Mouse (Mus musculus) liver, postnatal 0 days (tissue): ENCODE results near the gene Rpl28. TPM values are rescaled to one million over a fixed set of nuclear protein-coding genes. Genes with fewer than 3 reads are reported as not detected.
A peak's percentile ranks its signal among the peaks of the same experiment; 100 is the strongest.

Source experiments
- ATAC-seq: fragments of 200-750 bp; cut with Nextera tagmentation; 2 replicates; pipeline ENCODE4 v1.8.0; 2017; ENCODE audit warnings: mild to moderate bottlenecking, moderate library complexity
- DNase-seq: peaks from one replicate; pipeline ENCODE4 v3.0.0-alpha.2; 2016
- H3K27ac ChIP-seq: fragments of 300-500 bp; sonication (generic); 2 replicates; pipeline ENCODE4 v1.5.1; 2014; ENCODE audit warnings: antibody characterized with exemption, moderate library complexity, mild to moderate bottlenecking, low read depth
- H3K27me3 ChIP-seq: fragments of 300-500 bp; sonication (generic); 2 replicates; pipeline ENCODE4 v1.6.1; 2014; ENCODE audit warnings: low read length, control low read depth, mixed read lengths; ENCODE audit not compliant: insufficient read depth
- H3K36me3 ChIP-seq: fragments of 300-500 bp; sonication (generic); replicated peaks from 2 replicates; pipeline ENCODE4 v1.6.1; 2014; ENCODE audit warnings: mild to moderate bottlenecking, control low read depth, low read length, moderate library complexity, mixed read lengths; ENCODE audit not compliant: insufficient read depth
- H3K4me1 ChIP-seq: fragments of 300-500 bp; sonication (generic); 2 replicates; pipeline ENCODE4 v1.6.1; 2014; ENCODE audit warnings: antibody characterized with exemption, mild to moderate bottlenecking, control low read depth; ENCODE audit not compliant: insufficient read depth
- H3K4me2 ChIP-seq: fragments of 300-500 bp; sonication (generic); 2 replicates; pipeline ENCODE4 v1.6.1; 2014; ENCODE audit warnings: low read depth, mild to moderate bottlenecking, low read length, moderate library complexity, mixed read lengths
- H3K4me3 ChIP-seq: fragments of 300-500 bp; sonication (generic); 2 replicates; pipeline ENCODE4 v1.5.1; 2014; ENCODE audit warnings: low read depth, low read length
- H3K9ac ChIP-seq: fragments of 300-500 bp; sonication (generic); replicated peaks from 2 replicates; pipeline ENCODE4 v1.6.1; 2014; ENCODE audit warnings: mild to moderate bottlenecking, moderate library complexity
- H3K9me3 ChIP-seq: fragments of 300-500 bp; sonication (generic); 2 replicates; pipeline ENCODE4 v1.6.1; 2016; ENCODE audit warnings: mild to moderate bottlenecking, control low read depth, low read length, mixed read lengths
- CTCF ChIP-seq: sonication (generic); IDR thresholded peaks from 2 replicates; pipeline ENCODE4 v1.5.1; 2016; ENCODE audit warnings: antibody characterized with exemption, low read depth
- EP300 ChIP-seq: IDR thresholded peaks from 2 replicates; pipeline ENCODE4 v1.6.1; 2016; ENCODE audit warnings: antibody characterized with exemption, low read depth, mild to moderate bottlenecking
- WGBS: fragments of 180-500 bp; shearing (Covaris S2); extraction: QIAGEN DNeasy Blood & Tissue Kit; methylation state at CpG from one replicate; pipeline ENCODE4 v1.1.7; 2014; ENCODE audit not compliant: insufficient replicate concordance; 5-methylcytosine and 5-hydroxymethylcytosine counted together
- polyA plus RNA-seq: library from polyadenylated mRNA; unstranded; fragments of >200 nt; fragmentation: Nextera tagmentation; extraction: Ambion mirVana; gene quantifications from 2 replicates; pipeline ENCODE4 v1.2.1, GENCODE M21; 2015

Rpl28 gene
- polyA plus RNA-seq = 280 and 288 TPM in 2 replicates

- WGBS = under 1% methylated on average over 53 of the region's 54 CpGs
- Histone ChIP-seq H3K27me3 (no peaks in the 10 kb centered on the region), H3K36me3 (peaks cover 36% of the 10 kb centered on the region)
Measured at GRCm38 (mm10) chr7:4792278-4793212, at the start of gene Rpl28. Rpl28 (plus strand) TSS chr7:4792874.

GRCm38 (mm10) chr7:4743354-4743753 lies 49.3 kb upstream of the Rpl28 start:
- peak overlapping the region; percentile 96 for H3K4me3 ChIP-seq
- ATAC-seq (no peak), DNase-seq (peak; percentile 51)
- H3K27ac ChIP-seq = peak overlapping the region; percentile 94
- peaks cover 71% of the 10 kb centered on the region for H3K4me1 ChIP-seq
- no peaks in the 10 kb centered on the region for H3K27me3 ChIP-seq
- TF ChIP-seq CTCF = no peak
- TF ChIP-seq EP300 = peak; percentile 93
- no peaks in the 10 kb centered on the region for H3K9me3 ChIP-seq
- peak overlapping the region; percentile 89 for H3K9ac ChIP-seq
- H3K4me2 ChIP-seq = peak overlapping the region; percentile 96
- WGBS = 37% methylated on average over 2 of the region's 2 CpGs
- peaks cover 46% of the 10 kb centered on the region for H3K36me3 ChIP-seq

More at GRCm38 (mm10) chr7:4792278-4793212, at the start of gene Rpl28:
- DNase-seq (peak; percentile 95), ATAC-seq (peak; percentile 89)
- Histone ChIP-seq H3K4me3 (peak within 1 kb of the TSS; percentile 95), H3K4me2 (peak within 1 kb of the TSS; percentile 88), H3K9me3 (no peaks in the 10 kb centered on the region), H3K9ac (peak within 1 kb of the TSS; percentile 96), H3K4me1 (peaks cover 34% of the 10 kb centered on the region), H3K27ac (peak within 1 kb of the TSS; percentile 93)
- TF ChIP-seq EP300 (no peak), CTCF (no peak)

DNA sequence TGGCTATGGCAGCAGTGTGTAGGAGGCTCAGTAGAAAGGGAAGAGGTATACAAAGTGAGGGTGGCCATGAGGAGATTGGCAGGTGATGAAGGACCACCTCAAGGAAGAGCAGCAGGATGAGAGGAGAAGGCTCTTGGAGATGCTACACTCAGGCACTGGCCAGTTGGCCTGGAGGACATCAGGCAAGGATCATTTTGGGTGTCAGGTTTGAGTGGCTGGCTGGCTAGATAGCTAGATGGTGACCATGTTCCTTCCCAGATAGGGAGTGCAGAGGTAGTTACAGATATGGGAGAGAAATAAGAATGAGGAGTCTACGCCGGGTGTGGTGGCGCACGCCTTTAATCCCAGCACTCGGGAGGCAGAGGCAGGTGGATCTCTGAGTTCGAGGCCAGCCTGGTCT lies 47.8 kb upstream of the Rpl28 start:
- no peak for TF ChIP-seq CTCF
- TF ChIP-seq EP300 = peak; percentile 43; the same call in 1 of the 2 replicates
- Histone ChIP-seq H3K4me1 (peaks cover 71% of the 10 kb centered on the region), H3K36me3 (peaks cover 46% of the 10 kb centered on the region), H3K4me3 (no peak overlapping the region), H3K9ac (no peak overlapping the region), H3K27ac (peak overlapping the region; percentile 94), H3K9me3 (no peaks in the 10 kb centered on the region), H3K4me2 (no peak overlapping the region), H3K27me3 (no peaks in the 10 kb centered on the region)
- WGBS = 84% methylated on average over 5 of the region's 6 CpGs
- DNase-seq = no peak
- ATAC-seq = no peak

GRCm38 (mm10) chr7:4746326-4746980 lies 46.2 kb upstream of the Rpl28 start:
- 90% methylated on average over 22 of the region's 22 CpGs for WGBS
- ATAC-seq (no peak), DNase-seq (no peak)
- no peak overlapping the region for H3K4me3 ChIP-seq
- H3K4me2 ChIP-seq = peak overlapping the region; percentile 47
- H3K27me3 ChIP-seq = no peaks in the 10 kb centered on the region
- H3K4me1 ChIP-seq = peaks cover 67% of the 10 kb centered on the region
- H3K36me3 ChIP-seq = peaks cover 48% of the 10 kb centered on the region
- TF ChIP-seq CTCF = no peak
- TF ChIP-seq EP300 = no peak
- no peaks in the 10 kb centered on the region for H3K9me3 ChIP-seq
- H3K27ac ChIP-seq = peak overlapping the region; percentile 85
- H3K9ac ChIP-seq = peak overlapping the region; percentile 36

- Histone ChIP-seq H3K4me3 (no peak overlapping the region), H3K9ac (peak overlapping the region; percentile 36), H3K4me1 (peaks cover 67% of the 10 kb centered on the region), H3K36me3 (peaks cover 45% of the 10 kb centered on the region), H3K27me3 (no peaks in the 10 kb centered on the region), H3K9me3 (no peaks in the 10 kb centered on the region), H3K27ac (peak overlapping the region; percentile 85), H3K4me2 (peak overlapping the region; percentile 47)
- WGBS = 63% methylated on average over 9 of the region's 9 CpGs
- DNase-seq (peak; percentile 29), ATAC-seq (peak; percentile 62)
- TF ChIP-seq EP300 (peak; percentile 95), CTCF (no peak)
Measured at GRCm38 (mm10) chr7:4747156-4747899, 45.3 kb upstream of the Rpl28 start.
